Mouse (Mus musculus): Measurements from ENCODE around the gene Samd3.

Samd3 gene

GRCm38 (mm10) chr10:26303485-26303884 lies 74.0 kb downstream of the Samd3 start:
- no peak for DNase-seq (ENCODE audit: low spot score)

- no peak for DNase-seq (ENCODE audit: low spot score)
These were observed 84.8 kb downstream of the Samd3 start for GRCm38 (mm10) chr10:26314327-26314726.

GRCm38 (mm10) chr10:26320679-26321078 lies 91.2 kb downstream of the Samd3 start:
- no peak for DNase-seq (ENCODE audit: low spot score)

Data from embryo, embryonic 10.5 days (tissue).